Comparison of ENCODE assay signal across 17 mouse cellular contexts in the genomic region with DNA sequence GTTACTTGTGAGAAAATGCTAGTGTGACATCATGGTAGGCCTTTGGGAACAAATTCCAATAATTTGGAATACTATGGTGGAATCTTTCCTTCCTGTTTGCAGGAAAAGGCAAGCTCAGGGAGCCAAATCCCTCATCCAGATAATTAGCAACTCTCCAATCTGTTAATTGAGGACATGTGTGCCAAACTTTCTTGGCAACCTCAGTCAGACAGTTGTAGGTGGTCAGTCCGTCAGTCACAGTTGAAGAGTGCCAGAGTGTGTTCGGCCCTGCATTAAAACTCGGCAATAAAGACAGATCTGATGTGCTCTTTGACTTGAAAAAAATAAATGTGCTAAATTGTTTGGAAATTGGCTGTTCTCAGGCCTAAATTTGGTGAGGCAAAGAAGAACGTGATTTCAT.
DNase-seq lines count a peak whose midpoint lies in the region; ATAC-seq and TF ChIP-seq lines count a peak whose summit lies in the region.
"Had no signal": no experiment of that assay in that cellular context is flagged by ENCODE, and none has a peak within 500 bp of the region (broad histone marks: within the 10 kb centered on the region; RNA-seq: fewer than 3 reads in every experiment).

No protein-coding gene starts in this region.

- 55% methylated on average over 4 of the region's 4 CpGs for WGBS in hindbrain, postnatal 0 days
- 75% methylated on average over 4 of the region's 4 CpGs for WGBS in hindbrain, embryonic 11.5 days
- 73% methylated on average over 4 of the region's 4 CpGs for WGBS in neural tube, embryonic 15.5 days

- no peaks in the 10 kb centered on the region for H3K9me3 ChIP-seq in hindbrain, postnatal 0 days (ENCODE audit: low read length)
- H3K9me3 ChIP-seq in hindbrain, embryonic 11.5 days (ENCODE audit: control insufficient read depth, low read length) = no peaks in the 10 kb centered on the region
- H3K9me3 ChIP-seq in neural tube, embryonic 15.5 days (replicated peaks) = no peaks in the 10 kb centered on the region
- H3K9me3 ChIP-seq: embryonic facial prominence, embryonic 12.5 days; hindbrain, embryonic 15.5 days; neural tube, embryonic 12.5 days had no signal

- ATAC-seq in hindbrain, postnatal 0 days = 0 out of 2 replicates have a peak, but pooled peaks have one; percentile 64
- ATAC-seq in hindbrain, embryonic 11.5 days (ENCODE audit: low FRiP score) = no peak
- peak; percentile 89 for ATAC-seq in cerebellum, adult (ENCODE audit: insufficient number of reproducible peaks, low FRiP score, low TSS enrichment)
- ATAC-seq in neural tube, embryonic 15.5 days (ENCODE audit: low FRiP score) = no peak

- TF ChIP-seq CTCF in hindbrain, postnatal 0 days (IDR thresholded peaks at IDR 0.05; ENCODE audit: low read depth) = no peak

- no peaks in the 10 kb centered on the region for H3K27me3 ChIP-seq in hindbrain, postnatal 0 days (ENCODE audit: insufficient read depth, low read length)
- no peaks in the 10 kb centered on the region for H3K27me3 ChIP-seq in hindbrain, embryonic 11.5 days (ENCODE audit: control insufficient read depth, insufficient read depth, low read length)
- no peaks in the 10 kb centered on the region for H3K27me3 ChIP-seq in neural tube, embryonic 15.5 days (replicated peaks)
- H3K27me3 ChIP-seq: embryonic facial prominence, embryonic 12.5 days; hindbrain, embryonic 15.5 days; neural tube, embryonic 12.5 days had no signal

- H3K4me2 ChIP-seq in hindbrain, postnatal 0 days (ENCODE audit: low read depth, low read length) = no peak overlapping the region
- no peak overlapping the region for H3K4me2 ChIP-seq in hindbrain, embryonic 11.5 days (replicated peaks; ENCODE audit: low read depth, low read length)
- H3K4me2 ChIP-seq in neural tube, embryonic 15.5 days = no peak overlapping the region
- H3K4me2 ChIP-seq: embryonic facial prominence, embryonic 12.5 days; hindbrain, embryonic 15.5 days; neural tube, embryonic 12.5 days had no signal

- DNase-seq in hindbrain, postnatal 0 days (ENCODE audit: low spot score) = peak; percentile 65
- DNase-seq in hindbrain, embryonic 11.5 days (ENCODE audit: low spot score) = no peak
- DNase-seq in cerebellum, adult 9-10 months = peak; percentile 54
- DNase-seq in layer of hippocampus, adult 18-20 months (ENCODE audit: low spot score in 2 of 2) = peak; percentile 13 to 39
- DNase-seq in frontal cortex, postnatal 10 days (ENCODE audit: low spot score in 2 of 2) = no peak
- DNase-seq in gastrocnemius, postnatal 4 days (ENCODE audit: low spot score in 2 of 2) = no peak
- DNase-seq: heart, adult 11 months; kidney, adult 11 months; lung, adult 18-20 months; right cerebral cortex, postnatal 25 days; thymus, postnatal 4 days had no signal

- H3K4me1 ChIP-seq in hindbrain, postnatal 0 days (ENCODE audit: insufficient read depth, low read length) = no peaks in the 10 kb centered on the region
- H3K4me1 ChIP-seq in hindbrain, embryonic 11.5 days (replicated peaks; ENCODE audit: control insufficient read depth, insufficient read depth, low read length) = no peaks in the 10 kb centered on the region
- H3K4me1 ChIP-seq in neural tube, embryonic 15.5 days = no peaks in the 10 kb centered on the region
- H3K4me1 ChIP-seq: embryonic facial prominence, embryonic 12.5 days; hindbrain, embryonic 15.5 days; neural tube, embryonic 12.5 days had no signal

- H3K4me3 ChIP-seq in hindbrain, postnatal 0 days (ENCODE audit: low read length) = no peak overlapping the region
- no peak overlapping the region for H3K4me3 ChIP-seq in hindbrain, embryonic 11.5 days (ENCODE audit: low read depth, low read length)
- H3K4me3 ChIP-seq in neural tube, embryonic 15.5 days (replicated peaks) = no peak overlapping the region
- H3K4me3 ChIP-seq: embryonic facial prominence, embryonic 12.5 days; hindbrain, embryonic 15.5 days; neural tube, embryonic 12.5 days had no signal

- no peak overlapping the region for H3K27ac ChIP-seq in hindbrain, postnatal 0 days
- H3K27ac ChIP-seq in hindbrain, embryonic 11.5 days (ENCODE audit: low read depth, low read length) = no peak overlapping the region
- no peak overlapping the region for H3K27ac ChIP-seq in neural tube, embryonic 15.5 days (replicated peaks)
- H3K27ac ChIP-seq: embryonic facial prominence, embryonic 12.5 days; hindbrain, embryonic 15.5 days; kidney, postnatal 0 days; neural tube, embryonic 12.5 days had no signal

- H3K9ac ChIP-seq in hindbrain, postnatal 0 days (replicated peaks; ENCODE audit: low read length) = no peak overlapping the region
- no peak overlapping the region for H3K9ac ChIP-seq in hindbrain, embryonic 11.5 days (ENCODE audit: low read depth, low read length)
- H3K9ac ChIP-seq in neural tube, embryonic 15.5 days (replicated peaks) = no peak overlapping the region
- H3K9ac ChIP-seq: embryonic facial prominence, embryonic 12.5 days; hindbrain, embryonic 15.5 days; neural tube, embryonic 12.5 days had no signal

- no peaks in the 10 kb centered on the region for H3K36me3 ChIP-seq in hindbrain, postnatal 0 days (ENCODE audit: insufficient read depth, low read length)
- no peaks in the 10 kb centered on the region for H3K36me3 ChIP-seq in hindbrain, embryonic 11.5 days (ENCODE audit: control insufficient read depth, insufficient read depth, low read length)
- no peaks in the 10 kb centered on the region for H3K36me3 ChIP-seq in neural tube, embryonic 15.5 days
- H3K36me3 ChIP-seq: embryonic facial prominence, embryonic 12.5 days; hindbrain, embryonic 15.5 days; neural tube, embryonic 12.5 days had no signal

Comparison
In these comparisons a context has a peak if more than half of its experiments do, and no peak if none do; other contexts are left out.
1. ATAC-seq: peak in hindbrain, postnatal 0 days (single experiment) and cerebellum, adult (single experiment); none in hindbrain, embryonic 11.5 days (single experiment) and neural tube, embryonic 15.5 days (single experiment).
2. DNase-seq: peak in hindbrain, postnatal 0 days (single experiment), cerebellum, adult 9-10 months (single experiment) and layer of hippocampus, adult 18-20 months (2 of 2); none in hindbrain, embryonic 11.5 days (single experiment), frontal cortex, postnatal 10 days (0 of 2) and gastrocnemius, postnatal 4 days (0 of 2).